Mouse (Mus musculus) heart, postnatal 4 days (tissue): ENCODE measurements around the gene Gys2. TPM values are rescaled to one million over a fixed set of nuclear protein-coding genes. Genes with fewer than 3 reads are reported as not detected.
"Not testable (repeated sequence)": the region's sequence is repeated elsewhere in the genome, so short reads cannot be mapped to it uniquely, and the experiment has no call there.

Experiments
- DNase-seq: peaks from one replicate; pipeline ENCODE4 v3.0.0; 2021
- total RNA-seq, 2 experiments: library from RNA; stranded (reverse); gene quantifications; 2 replicates each; pipeline ENCODE4 v1.2.3; 2021

Gene Gys2
- not detected for total RNA-seq

DNA sequence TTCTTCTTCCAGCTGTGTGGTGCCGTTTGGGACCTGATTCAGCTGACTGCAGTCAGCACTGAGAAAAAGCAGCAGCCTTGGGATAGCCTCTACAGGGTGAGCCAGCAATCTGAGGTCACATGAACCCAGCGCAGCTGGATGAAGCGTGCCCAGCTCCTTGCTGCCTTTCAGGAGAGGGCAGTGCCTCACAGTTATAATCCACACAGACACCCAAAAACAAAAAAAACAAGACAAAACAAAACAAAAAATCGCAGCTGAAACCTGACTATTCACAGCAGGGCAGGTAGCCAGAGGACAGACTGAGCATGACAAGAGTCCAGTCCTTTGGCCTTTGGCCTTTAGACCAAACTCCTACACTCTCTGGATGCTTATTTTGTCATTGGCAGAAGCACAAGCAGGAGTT, at the start of gene Gys2:
Gene Gys2, minus strand, starts transcription at position 309 of the 403 bp plus-strand sequence.
- DNase-seq = no peak

DNA sequence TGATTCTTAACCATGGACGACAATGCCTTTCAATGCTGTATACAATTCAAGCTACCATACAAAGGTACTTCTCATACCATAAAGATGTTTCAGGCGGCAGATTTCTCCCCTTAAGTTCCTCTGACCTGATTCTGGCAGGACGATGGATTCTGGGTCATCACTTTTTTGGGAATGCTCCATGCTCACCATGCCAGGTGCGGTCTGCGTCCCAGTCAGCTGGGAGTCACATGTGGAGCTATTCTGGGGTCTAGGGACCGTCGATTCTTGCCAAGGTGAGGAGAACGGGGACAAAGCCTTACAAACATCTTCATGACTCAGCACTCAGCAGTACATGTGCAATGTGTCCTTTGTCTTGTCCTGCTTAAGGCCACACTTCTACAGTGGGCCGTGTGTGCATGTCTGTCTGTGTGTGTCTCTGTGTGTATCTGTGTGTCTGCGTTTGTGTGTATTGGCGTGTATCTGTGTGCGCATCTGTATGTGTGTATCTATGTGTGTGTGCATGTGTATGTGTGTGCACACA, 48.7 kb upstream of the Gys2 start:
- DNase-seq = no peak

DNA sequence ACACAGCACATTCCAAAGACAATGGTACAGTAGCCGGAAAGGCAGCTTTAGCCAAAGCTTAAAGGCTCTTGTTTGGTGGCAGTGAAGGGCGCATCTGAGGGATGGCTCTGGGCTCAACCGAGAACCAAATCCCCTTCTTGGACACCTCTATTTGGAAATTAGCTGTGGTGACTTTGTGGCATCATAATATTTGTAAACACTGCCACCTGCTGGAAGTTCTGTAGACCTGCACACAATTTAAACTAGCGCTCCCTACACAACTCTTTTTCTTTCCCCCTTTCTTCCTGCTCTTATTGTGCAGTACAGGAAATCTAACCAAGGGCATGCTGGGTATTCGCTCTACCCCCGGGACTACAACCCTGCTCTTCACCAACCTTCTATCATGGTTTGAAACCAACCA, 46.2 kb upstream of the Gys2 start:
- peak; percentile 37 for DNase-seq

DNA sequence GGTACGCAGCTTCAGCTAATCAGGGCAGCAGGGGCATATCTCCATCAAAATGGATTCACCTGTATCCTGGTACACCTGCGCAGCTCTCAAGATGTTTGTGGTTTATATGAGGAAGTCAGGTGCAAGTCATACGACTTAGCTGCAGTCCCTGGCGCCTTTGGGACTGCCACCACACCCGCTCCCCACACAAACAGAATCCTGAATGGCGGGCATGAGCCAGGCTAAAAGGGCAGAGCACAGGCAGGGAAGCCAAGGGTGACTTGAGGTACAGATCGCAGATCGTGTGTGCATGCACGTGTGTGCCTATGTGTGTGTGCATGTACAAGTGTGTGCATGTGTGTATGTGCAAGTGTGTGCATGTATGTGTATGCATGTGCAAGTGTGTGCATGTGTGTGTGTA, 42.5 kb upstream of the Gys2 start:
- not testable (repeated sequence) for DNase-seq

DNA sequence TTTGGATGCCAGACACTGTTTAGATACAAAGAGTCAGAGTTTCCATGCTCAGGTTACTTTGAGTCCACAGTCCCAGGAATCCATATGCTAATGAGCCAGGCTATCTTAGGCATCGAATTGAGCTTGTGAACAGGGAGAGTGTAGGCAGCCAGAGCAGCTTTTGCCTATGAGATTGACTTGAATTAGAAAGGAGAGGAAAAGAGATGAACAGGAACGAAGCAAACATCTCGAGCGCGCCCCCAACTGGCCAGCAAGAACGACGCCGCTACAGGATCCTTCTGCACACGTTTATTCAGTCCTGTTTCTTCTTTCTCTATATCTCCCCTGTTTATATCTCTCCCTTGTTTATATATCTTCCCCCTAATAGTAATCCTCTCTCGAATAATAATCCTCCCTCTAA, 42.0 kb upstream of the Gys2 start:
- DNase-seq = peak; percentile 70

DNA sequence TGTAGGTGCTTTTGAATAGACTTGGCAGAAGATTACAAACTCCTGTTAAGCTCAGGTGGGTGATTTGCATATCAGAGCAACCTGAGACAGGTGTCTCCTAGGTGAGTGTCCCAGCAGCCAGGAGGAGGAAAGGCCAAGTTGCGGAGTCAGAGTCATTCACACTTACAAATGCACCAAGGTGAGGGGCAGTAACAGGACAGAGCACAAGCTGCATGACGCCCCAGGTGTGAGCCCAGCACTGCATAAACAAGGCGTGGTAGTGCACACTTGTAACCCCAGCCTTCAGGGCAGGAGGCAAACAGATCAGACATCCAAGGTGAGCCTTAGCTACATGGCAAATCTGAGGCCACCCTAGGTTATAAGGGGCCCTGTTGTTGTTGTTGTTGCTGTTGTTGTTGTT, 40.0 kb upstream of the Gys2 start:
- DNase-seq = no peak

DNA sequence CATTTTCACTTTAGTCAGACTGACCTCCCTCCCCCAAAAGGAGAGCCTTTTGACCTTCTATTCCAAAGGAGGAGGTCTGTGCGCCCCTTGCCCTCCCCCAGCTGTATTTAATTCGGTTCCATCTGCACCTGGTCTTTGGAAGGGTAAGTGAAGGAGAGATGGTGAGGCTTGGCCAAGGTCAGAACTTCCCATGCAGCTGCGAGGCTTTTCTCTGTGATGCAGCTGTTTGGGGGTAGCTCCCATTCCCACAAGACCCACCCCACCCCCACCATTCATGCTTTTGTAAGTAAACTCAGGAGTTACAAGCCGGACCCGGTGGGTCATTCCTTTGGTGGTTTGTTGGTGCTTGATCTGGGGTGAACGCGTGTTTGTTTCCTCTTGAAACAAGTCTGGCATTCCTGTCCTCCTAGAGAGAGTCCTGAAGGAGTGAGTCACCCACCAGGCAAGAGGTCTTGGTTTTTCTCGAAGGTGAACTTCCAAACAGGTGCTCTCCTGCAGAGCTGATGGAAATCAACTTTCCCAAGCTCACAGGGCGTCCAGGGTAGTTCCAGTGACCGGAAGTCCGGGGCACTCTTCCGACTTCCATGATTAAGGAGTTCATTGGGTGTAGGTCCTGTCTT, 38.7 kb upstream of the Gys2 start:
- DNase-seq = no peak

DNA sequence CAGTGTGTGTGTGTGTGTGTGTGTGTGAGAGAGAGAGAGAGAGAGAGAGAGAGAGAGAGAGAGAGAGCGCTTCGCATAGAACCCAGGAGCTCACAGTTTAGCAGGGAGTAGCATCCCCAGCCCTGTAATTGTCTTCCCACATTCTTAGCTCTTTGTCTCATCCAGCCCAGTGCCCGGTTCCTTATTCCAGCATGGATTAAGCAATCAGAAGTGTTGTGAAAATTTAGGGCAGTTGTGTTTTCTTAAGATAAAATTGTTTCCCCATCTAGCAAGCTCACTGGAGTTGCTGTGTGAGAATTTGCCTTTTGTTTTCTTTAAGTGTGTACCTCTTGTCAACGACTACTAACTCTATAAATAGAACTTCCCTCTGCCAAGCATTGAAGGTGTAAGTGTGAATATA, 35.8 kb upstream of the Gys2 start:
- no peak for DNase-seq

DNA sequence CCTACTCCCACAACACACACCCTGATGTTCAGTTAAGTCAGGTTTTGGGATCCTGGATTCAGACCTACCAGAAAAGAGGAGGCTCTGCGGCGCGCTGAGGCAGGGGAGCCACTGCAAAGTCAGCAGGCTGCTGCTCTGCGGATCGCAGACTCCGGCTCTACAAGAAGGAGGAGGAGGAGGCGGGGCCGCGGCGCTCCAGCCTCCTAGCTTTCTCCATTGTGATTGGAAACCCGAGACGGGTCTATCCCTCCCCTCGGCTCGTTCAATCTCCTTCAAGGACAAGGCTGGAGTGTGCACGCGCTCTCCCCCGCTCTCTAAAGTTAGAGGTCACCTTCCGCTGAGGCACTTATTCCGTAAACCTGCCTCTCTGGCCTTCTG, 34.9 kb upstream of the Gys2 start, which contains the start of gene Ldhb:
Gene Ldhb, minus strand, starts transcription at position 173 of the 378 bp plus-strand sequence.
- DNase-seq = peak; percentile 90

DNA sequence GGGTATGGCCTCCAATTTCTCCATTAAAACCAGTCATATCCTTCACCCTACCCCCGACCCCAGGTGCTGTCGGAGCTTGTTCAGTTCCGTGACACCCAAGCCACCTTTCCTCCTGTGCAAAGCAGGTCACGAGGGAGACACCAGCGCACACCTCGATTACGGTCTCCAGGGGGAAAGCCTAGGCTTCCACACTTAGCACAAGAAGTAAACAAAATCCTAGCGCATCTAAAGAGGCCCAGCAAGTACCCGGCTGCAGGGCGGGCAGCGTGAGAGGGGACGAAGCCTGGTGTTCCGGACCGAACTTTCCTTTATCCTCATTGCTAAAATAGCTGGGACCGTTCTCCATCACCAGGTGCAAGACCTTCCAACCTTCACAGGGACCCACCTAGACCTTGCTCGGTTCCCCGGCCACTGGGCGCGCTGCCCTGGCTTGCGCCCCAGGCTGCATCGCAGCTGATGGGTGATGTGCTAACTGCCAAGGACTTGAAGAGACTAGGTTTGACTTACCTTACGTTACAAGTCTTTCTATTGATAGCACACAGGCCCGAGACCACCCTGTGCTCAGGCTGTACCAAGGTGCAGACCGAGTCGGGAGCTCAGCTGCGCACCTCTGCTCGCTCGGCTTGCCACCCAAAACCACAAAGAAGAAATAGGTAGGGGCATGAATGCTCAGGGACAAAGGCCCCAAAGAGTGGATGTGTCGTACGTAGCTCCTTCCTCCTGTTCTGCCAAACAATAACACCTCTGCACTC, 34.3 kb upstream of the Gys2 start:
- DNase-seq = peak; percentile 35

DNA sequence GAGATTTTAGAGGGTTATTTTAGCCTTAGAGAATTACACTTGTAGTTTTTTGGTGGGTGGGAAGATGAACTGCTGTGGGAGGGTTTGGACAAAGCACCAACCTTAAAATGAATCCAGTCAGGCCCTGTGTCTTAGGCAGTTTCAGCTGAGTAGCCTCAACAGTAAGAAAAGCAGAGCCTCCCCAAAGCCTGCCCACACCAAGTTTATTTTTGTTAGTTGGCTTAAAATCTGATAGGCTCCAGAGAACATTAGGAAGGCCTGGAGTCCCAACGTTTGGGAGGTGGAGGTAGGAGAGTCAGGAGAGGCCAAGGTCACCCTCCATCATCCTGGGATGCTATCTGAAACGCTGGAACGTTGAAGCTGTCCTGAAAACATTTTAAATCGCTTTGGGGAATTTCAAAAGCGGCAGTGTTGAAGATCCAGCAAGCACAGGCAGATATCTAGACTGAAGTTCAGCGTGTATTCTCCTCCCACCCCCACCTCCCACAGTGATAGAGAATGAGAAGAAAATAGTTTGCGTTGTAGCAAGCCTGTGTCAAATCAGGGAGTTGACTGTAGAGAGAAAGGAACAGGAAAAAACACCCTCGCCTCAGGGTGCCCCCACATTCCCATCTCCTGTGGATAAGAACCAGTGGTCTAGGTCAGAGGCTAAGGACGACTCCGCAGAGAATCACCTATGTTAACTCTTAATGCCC, 33.6 kb upstream of the Gys2 start:
- no peak for DNase-seq

DNA sequence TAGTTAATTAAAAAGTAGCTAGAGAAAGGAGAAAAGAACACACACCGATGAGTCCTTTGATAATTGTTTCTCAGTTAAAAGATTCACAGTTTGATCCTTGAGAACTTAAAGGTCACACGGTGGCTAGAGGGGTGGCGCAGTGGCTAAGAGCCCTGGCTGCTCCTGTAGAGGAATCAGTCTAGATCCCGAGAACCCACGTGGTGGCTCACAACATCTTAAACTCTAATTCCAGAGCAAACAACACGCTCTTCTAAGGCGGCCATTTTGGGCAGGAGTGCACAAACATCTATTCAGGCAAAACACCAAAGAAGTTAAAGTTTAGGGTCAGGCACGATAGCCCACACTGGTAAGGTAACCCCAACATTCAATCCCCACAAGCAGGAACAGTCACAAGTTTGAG, 30.7 kb upstream of the Gys2 start:
- DNase-seq = no peak

DNA sequence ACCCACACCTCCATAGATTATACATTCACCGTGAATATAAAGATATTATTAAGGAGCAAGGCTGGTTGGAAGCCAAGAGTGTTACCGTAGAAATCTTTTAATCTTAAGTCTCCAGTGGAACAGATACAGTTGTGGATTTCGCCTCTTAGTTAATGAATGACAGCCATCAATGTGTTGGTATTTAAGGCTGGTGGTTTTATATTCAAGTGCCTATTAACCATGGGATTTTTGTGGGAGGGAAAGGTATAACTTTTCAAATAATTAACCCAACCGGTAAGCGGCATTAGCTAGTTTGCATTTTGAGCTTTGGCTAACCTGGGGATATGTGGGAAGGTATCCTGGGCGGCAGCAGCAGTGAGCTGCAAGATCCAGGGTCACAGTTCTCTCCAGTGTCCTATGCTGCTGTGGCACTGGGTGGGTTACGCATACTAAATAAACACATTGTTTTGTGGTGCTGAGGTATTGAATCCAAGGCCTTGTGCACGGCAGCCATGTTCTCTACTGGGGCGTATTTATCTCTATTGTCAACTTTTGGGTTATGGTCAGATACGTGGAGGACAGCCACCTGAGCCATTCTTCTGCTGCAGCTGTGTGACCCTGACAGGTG, 29.7 kb upstream of the Gys2 start:
- no peak for DNase-seq

DNA sequence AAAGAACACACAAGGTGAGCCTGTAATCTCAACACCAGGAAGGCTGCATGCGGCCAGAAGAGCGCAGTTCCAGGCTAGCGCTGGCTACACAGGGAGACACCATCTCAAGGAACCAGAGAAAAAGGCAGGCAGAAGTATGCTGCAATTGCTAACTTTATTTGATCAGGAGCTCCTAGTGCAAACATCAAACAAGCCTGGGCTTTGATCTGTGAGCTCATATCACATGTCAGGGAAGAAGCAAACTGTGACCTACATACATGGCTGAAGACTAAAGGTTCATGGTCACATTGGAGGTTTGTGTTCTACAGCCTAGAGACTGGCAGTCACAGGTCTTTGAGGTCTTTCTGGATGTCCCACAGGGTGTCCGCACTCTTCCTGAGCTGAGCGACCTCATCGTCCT, 17.2 kb upstream of the Gys2 start:
- DNase-seq = not testable (repeated sequence)

DNA sequence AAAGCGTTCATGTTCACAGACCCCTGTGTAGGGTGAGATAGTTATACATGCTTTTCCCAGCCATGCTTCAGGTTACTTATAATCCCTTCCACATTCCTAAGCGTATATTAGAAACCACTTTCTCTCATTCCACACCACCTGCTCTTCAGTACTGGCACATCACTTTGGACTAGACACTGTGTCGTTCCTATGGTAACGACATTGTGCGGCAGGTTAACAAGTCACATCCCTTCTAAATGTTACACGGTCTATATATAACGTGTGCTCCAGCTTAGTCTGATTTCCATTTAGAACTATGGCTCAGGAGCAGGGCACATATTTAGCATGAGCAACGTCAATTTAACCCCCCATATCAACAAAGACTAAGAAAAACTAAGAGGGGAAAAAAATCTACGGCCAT, 14.7 kb upstream of the Gys2 start:
- no peak for DNase-seq

DNA sequence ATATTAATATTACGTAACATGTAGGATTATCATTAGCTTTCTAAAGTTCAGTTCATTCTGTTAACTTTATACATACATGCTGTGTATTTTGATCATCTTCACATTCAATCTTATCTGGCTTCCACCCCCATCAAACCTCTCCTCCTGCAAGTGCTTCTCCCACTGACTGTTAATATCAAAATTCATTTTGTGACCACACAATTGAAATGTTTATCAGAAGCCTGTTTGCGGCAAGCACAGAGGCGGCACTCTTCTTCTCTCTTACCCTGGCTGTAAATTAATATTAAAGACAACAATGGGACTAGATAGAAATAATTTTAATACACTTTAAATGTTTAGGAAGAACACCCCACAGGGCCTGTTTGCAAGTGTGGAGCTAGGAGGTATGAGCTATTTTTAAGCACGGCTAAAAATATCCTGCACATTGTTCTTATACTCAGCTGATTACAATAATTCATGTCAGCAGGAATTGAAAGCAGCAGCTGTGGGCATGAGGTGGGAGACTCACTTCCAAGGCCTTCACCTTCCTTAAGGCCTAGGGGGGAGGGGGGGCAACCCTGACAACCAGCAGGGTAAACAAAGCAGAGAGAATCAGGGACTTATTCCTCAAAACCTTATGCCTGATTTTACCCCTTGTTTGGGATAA, 12.7 kb upstream of the Gys2 start:
- no peak for DNase-seq

DNA sequence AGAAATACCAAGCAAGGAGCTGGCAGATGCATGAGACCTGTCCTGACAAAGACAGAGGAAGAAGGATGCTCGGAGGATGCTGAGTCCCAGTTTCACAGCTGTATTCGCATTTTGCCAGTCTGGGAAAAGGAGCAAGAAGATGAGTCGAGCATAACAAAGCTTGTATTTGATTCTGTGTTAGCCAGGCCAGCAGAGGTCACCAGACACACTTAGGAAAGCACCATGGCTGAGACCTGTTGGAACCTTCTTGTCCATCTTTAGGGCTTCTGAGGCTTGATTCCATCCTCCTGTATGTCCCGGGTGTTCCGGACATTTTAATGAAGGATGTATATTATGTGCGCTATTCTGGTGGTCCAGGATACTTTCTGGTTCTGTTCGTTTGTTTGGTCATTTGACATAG, 4.3 kb upstream of the Gys2 start:
- DNase-seq = peak; percentile 25

DNA sequence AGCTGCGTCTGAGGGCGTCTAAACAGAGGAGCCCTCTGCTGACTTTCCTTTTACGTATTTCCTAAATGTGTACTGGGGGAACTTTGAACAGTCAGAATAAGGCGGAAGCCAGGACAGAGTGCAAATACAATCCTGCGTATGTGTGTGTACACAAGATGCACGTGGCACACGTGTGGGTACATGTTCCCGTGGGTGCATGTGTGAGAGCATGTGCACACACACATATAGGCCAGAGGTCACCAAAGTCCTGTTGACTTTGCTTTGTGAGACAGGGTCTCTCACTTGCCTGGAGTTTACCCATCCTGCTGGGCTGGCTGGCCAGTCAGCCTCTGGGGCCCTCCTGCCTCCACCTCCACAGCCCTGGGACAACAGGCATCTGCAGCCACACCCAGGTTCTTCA, 1.8 kb downstream of the Gys2 start:
- no peak for DNase-seq

DNA sequence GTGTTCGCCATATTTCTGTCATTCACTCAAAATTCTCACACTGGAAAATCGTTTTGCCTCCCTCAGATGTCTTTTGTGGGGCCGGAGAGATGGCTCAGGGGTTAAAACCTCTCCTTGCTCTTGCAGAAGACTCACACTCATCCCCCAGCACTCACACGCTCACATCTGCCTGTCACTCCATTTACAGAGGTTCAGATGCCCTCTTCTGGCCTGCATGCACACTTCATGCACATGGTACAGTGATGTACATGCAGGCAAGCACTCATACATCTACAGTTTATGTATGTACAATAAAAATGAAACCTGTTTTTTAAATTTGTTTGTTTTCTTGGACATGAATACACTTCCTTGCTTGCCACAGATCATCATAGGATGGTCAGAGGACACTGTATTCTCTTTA, 3.3 kb downstream of the Gys2 start:
- DNase-seq = peak; percentile 33

DNA sequence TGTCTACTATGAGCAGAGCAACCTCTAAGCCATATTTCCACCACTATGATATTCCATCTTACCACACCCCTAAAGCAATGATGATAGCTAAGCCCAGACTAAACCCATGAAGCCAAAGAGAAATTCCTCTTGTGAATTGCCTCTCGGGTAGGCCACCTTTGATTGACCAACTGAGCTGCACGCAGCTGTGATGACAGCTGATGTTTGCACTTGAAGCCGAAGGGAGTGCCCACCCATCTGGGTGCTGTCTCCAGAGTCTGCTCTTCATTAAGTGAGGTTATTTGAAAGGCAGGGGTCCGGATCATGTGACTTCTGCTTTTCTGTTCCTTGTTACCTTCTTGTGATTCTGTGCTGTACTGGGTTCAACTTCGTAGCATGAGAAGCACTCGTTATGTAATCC, 10.7 kb downstream of the Gys2 start:
- DNase-seq = no peak

DNA sequence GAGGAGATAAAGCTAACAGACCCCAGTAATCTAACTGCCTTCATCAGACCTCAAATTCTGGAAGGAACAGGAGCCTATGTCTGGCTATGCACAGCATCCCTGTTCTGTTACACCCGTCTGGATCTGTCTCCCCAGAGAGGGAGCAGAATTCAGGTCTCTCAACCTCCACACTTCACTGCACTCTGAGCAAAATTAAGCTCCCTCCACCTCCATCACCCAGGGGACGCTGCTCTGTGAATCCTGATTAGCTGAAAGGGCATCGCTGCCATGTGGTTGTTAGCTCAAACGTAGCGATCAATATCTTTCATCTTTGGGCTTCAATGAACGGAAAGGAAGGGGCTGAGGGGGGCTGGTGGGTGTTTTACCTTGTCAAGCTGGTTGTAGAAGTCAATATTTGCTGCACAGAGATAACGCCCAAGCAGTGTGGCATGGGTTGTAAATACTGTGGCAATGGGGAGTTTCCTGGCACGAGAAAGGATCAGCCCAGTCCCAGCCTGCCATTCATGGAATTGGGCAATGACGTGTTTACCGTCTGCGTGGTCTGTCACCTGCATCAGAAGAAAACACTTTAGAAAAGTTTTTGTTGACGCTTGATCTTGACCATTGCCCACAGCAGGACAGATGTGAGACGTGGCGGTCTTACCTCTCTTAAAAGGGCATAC, 13.8 kb downstream of the Gys2 start:
- no peak for DNase-seq

DNA sequence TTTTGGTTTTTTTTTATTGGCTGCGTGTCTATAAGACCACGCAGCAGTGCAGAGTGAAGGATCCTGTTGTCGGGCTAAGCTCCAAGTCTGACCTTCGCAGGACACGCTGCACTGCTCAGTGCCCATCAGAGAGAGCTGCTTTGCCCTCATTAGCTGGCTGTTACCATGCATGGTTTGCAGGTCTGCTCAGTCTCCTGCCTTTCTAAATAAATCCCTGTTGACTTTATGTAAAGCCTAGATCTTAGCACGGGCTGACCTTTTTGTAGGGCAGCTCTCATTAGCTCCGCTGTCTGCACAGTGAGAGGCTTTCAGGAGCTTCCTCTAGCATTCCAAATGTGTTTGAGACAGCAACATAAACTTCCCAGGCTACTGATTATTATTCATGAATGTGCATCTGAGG, 14.9 kb downstream of the Gys2 start:
- no peak for DNase-seq
